Mouse (Mus musculus): ENCODE results near the gene Fbxo33. TPM values are rescaled to one million over a fixed set of nuclear protein-coding genes. Genes with fewer than 3 reads are reported as not detected.

Fbxo33 gene
- polyA plus RNA-seq, 1 experiment from 2014 or later: 9.6 TPM

Small RNA genes within 50 kb of the gene (microRNA-seq; reads per million reads assigned to microRNA genes)
- not detected for gene Gm27284

Other genes starting within 250 kb of the Fbxo33 start
- gene Sec23a, start 207.7 kb downstream of the Fbxo33 start, polyA plus RNA-seq (2015; fragmentation: Nextera tagmentation; extraction: Ambion mirVana): 22.6 and 29.5 TPM in 2 replicates
- 25.5 and 26.0 TPM in 2 replicates for gene Gemin2, start 206.3 kb downstream of the Fbxo33 start, polyA plus RNA-seq (2015; fragmentation: Nextera tagmentation; extraction: Ambion mirVana)
- gene Trappc6b, start 158.3 kb downstream of the Fbxo33 start, polyA plus RNA-seq (2015; fragmentation: Nextera tagmentation; extraction: Ambion mirVana): 52.2 and 58.7 TPM in 2 replicates
- 43.9 and 53.3 TPM in 2 replicates for gene Pnn, start 152.8 kb downstream of the Fbxo33 start, polyA plus RNA-seq (2015; fragmentation: Nextera tagmentation; extraction: Ambion mirVana)
- gene Mia2, start 123.9 kb downstream of the Fbxo33 start, polyA plus RNA-seq (2015; fragmentation: Nextera tagmentation; extraction: Ambion mirVana): 47.8 and 63.2 TPM in 2 replicates

Data from liver, embryonic 13.5 days (tissue).